Mouse (Mus musculus) brain, embryonic 14.5 days (tissue): ENCODE data around the gene Chrm1. TPM values are rescaled to one million over a fixed set of nuclear protein-coding genes. Genes with fewer than 3 reads are reported as not detected.

ENCODE experiments used
- DNase-seq: peaks from one replicate; pipeline ENCODE4 v3.0.0-alpha.2; 2011; ENCODE audit warnings: low read depth
- CTCF ChIP-seq: fragments of 200-500 bp; IDR thresholded peaks from 2 replicates; pipeline ENCODE4 v1.5.1; 2012; ENCODE audit warnings: inconsistent platforms, mild to moderate bottlenecking, moderate library complexity, borderline replicate concordance; ENCODE audit not compliant: insufficient read depth, insufficient read length; ENCODE audit errors: extremely low read depth
- POLR2A ChIP-seq: fragments of 200-500 bp; IDR thresholded peaks from 2 replicates; pipeline ENCODE4 v1.6.1; 2012; ENCODE audit warnings: mild to moderate bottlenecking, inconsistent platforms, borderline replicate concordance; ENCODE audit not compliant: poor library complexity, insufficient read depth, insufficient read length, severe bottlenecking; ENCODE audit errors: extremely low read depth
- polyA plus RNA-seq: library from polyadenylated mRNA; depleted of rRNA; stranded (reverse); fragments of >200 nt; gene quantifications from 2 replicates; pipeline ENCODE4 v1.2.3, GENCODE M21; 2012

Gene Chrm1
- polyA plus RNA-seq, 1 experiment: 1.5 TPM

GRCm38 (mm10) chr19:8691871-8692539 is 28.4 kb downstream of the Chrm1 start:
- peak; percentile 47 for DNase-seq
- TF ChIP-seq POLR2A (no peak), CTCF (no peak)

GRCm38 (mm10) chr19:8692740-8693139 is 29.2 kb downstream of the Chrm1 start:
- DNase-seq: no peak
- TF ChIP-seq CTCF (no peak), POLR2A (no peak)

- TF ChIP-seq POLR2A (no peak), CTCF (peak; percentile 32; the same call in 1 of the 2 replicates)
Measured at GRCm38 (mm10) chr19:8695330-8695729, 31.7 kb downstream of the Chrm1 start.

GRCm38 (mm10) chr19:8699652-8700051 is 36.1 kb downstream of the Chrm1 start:
- DNase-seq: no peak
- TF ChIP-seq POLR2A (no peak), CTCF (peak; percentile 5; the same call in 1 of the 2 replicates)

More at GRCm38 (mm10) chr19:8695330-8695729, 31.7 kb downstream of the Chrm1 start:
- DNase-seq: no peak

GRCm38 (mm10) chr19:8702458-8702857 is 38.9 kb downstream of the Chrm1 start:
- DNase-seq: no peak
- TF ChIP-seq CTCF (no peak), POLR2A (no peak)

- no peak for TF ChIP-seq POLR2A
- no peak for TF ChIP-seq CTCF
- no peak for DNase-seq
Measured at GRCm38 (mm10) chr19:8703571-8703970, 40.0 kb downstream of the Chrm1 start.

GRCm38 (mm10) chr19:8705026-8705708 is 41.6 kb downstream of the Chrm1 start:
- DNase-seq: no peak
- TF ChIP-seq POLR2A: no peak
- TF ChIP-seq CTCF: no peak

- no peak for TF ChIP-seq CTCF
- DNase-seq: no peak
Measured at GRCm38 (mm10) chr19:8706132-8706667, 42.6 kb downstream of the Chrm1 start.

GRCm38 (mm10) chr19:8706930-8707329 is 43.3 kb downstream of the Chrm1 start:
- DNase-seq: no peak
- TF ChIP-seq POLR2A (no peak), CTCF (no peak)

- no peak for TF ChIP-seq POLR2A
- TF ChIP-seq CTCF: no peak
- no peak for DNase-seq
Measured at GRCm38 (mm10) chr19:8708954-8709353, 45.4 kb downstream of the Chrm1 start.

- peak; percentile 53 for DNase-seq
- TF ChIP-seq CTCF: no peak
- no peak for TF ChIP-seq POLR2A
Measured at GRCm38 (mm10) chr19:8710057-8710456, 46.5 kb downstream of the Chrm1 start.
